Mouse (Mus musculus): ENCODE data around the gene 1700030J22Rik. TPM values are rescaled to one million over a fixed set of nuclear protein-coding genes. Genes with fewer than 3 reads are reported as not detected.

1700030J22Rik gene
- polyA plus RNA-seq, 1 experiment from 2014 or later, result 4.1 TPM

DNA sequence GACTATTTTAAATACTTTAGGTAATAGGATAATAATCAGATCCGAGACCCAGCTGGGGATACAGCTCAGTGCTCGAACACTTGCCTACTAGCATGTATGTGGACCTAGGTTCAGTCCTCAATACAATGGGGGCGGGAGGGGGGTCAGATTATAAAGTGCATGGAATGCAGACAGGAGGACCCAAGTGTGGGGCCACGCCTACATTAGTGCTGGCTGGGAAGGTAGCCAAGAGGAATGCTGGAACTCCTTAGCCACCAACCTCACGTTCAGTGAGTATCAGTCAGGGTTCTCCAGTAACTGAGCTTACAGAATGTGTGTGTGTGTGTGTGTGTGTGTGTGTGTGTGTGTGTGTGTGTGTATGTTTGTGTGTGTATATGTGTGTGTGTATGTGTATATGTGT, 27.4 kb downstream of the 1700030J22Rik start:
- no peaks in the 10 kb centered on the region for H3K27me3 ChIP-seq
- 44% methylated on average over 5 of the region's 5 CpGs for WGBS
- H3K4me2 ChIP-seq (replicated peaks), result no peak overlapping the region
- peaks cover 35% of the 10 kb centered on the region for H3K36me3 ChIP-seq
- no peak overlapping the region for H3K27ac ChIP-seq (replicated peaks)
- H3K9me3 ChIP-seq (replicated peaks), result no peaks in the 10 kb centered on the region
- H3K4me1 ChIP-seq, result peaks cover 5% of the 10 kb centered on the region; the same call in 1 of the 2 replicates
- no peak overlapping the region for H3K4me3 ChIP-seq (replicated peaks)
- no peak for ATAC-seq (ENCODE audit: insufficient number of reproducible peaks, low FRiP score, low TSS enrichment, low read depth)
- no peak overlapping the region for H3K9ac ChIP-seq

DNA sequence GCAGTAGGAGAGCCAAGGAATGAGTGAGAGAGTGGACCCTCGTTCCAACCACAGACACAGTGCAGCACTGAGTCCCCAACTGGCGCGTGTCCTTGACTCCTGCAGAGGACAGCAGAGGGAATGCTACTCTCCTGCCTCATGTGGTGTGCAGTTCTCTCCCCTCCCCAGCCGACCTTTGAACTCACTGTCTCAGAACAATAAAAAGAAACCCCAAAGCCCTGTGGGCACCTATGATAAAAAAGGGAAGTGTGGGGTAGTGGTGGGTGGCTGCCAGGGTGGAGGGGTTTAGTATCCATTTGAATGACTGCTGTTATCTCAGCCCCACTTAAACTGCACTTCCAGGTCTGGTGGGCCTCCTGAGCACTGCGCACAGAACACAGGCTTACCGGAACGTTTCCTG, 31.2 kb downstream of the 1700030J22Rik start:
- 85% methylated on average over 7 of the region's 7 CpGs for WGBS
- H3K4me1 ChIP-seq, result peaks cover 18% of the 10 kb centered on the region
- no peak overlapping the region for H3K9ac ChIP-seq
- H3K27ac ChIP-seq (replicated peaks), result no peak overlapping the region
- no peaks in the 10 kb centered on the region for H3K27me3 ChIP-seq
- H3K4me3 ChIP-seq (replicated peaks), result no peak overlapping the region
- no peaks in the 10 kb centered on the region for H3K36me3 ChIP-seq
- no peak for ATAC-seq (ENCODE audit: insufficient number of reproducible peaks, low FRiP score, low TSS enrichment, low read depth)
- H3K4me2 ChIP-seq (replicated peaks), result no peak overlapping the region
- no peaks in the 10 kb centered on the region for H3K9me3 ChIP-seq (replicated peaks)

DNA sequence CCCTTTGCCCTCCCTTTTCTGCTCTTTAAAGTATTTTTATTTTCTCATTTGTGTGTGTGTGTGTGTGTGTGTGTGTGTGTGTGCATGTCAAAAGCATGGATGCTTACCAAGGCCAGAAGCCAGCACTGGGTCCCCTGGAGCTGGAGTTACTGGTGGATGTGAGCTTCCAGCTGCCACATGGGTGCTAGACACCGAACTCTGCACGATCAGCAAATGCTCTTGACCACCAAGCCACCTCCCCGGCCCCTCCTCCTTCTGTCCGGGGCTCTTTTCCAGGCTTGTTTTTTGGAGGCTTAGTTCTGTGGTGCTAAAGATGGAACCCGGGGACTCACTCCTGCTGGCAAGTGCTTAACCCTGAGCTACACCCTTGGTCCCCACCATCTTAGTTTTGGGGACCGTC, 31.9 kb downstream of the 1700030J22Rik start:
- no peak overlapping the region for H3K27ac ChIP-seq (replicated peaks)
- no peaks in the 10 kb centered on the region for H3K36me3 ChIP-seq
- 87% methylated on average over 6 of the region's 6 CpGs for WGBS
- no peaks in the 10 kb centered on the region for H3K9me3 ChIP-seq (replicated peaks)
- no peak overlapping the region for H3K4me2 ChIP-seq (replicated peaks)
- no peak overlapping the region for H3K9ac ChIP-seq
- H3K27me3 ChIP-seq, result no peaks in the 10 kb centered on the region
- no peak for ATAC-seq (ENCODE audit: insufficient number of reproducible peaks, low FRiP score, low TSS enrichment, low read depth)
- H3K4me1 ChIP-seq, result peaks cover 18% of the 10 kb centered on the region
- H3K4me3 ChIP-seq (replicated peaks), result no peak overlapping the region

DNA sequence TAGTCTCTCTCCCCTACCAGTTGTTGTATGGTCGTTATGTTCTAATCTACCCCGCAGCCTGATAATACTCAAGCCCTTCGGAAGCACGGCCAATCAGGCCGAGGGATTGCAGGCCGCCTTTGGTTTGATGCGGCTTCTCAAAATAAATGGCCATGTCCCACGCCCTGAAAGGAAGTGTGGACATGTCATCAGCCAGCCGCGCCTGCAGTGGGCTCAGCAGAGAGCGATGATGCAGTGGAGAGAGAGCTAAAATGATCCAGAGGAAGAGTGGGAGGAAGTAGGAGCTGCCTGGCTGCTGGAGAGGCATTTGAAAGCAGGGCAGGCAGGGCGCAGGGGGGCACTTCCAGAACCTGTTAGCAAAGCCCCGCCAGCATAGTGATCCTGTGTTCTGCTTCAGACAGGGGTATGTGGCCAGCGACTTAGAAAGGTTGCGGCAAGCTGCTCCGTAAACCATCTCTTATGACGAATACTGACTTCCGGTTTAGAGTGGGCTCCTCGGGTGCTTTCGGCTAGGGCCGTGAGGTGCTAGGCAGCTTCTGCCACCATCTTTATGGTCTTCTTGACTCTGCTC, 32.4 kb downstream of the 1700030J22Rik start:
- no peak for ATAC-seq (ENCODE audit: insufficient number of reproducible peaks, low FRiP score, low TSS enrichment, low read depth)
- WGBS, result 79% methylated on average over 21 of the region's 21 CpGs
- Histone ChIP-seq H3K4me1 (peaks cover 17% of the 10 kb centered on the region), H3K27ac (replicated peaks) (no peak overlapping the region), H3K36me3 (no peaks in the 10 kb centered on the region), H3K27me3 (no peaks in the 10 kb centered on the region), H3K4me2 (replicated peaks) (no peak overlapping the region), H3K9ac (no peak overlapping the region), H3K4me3 (replicated peaks) (no peak overlapping the region), H3K9me3 (replicated peaks) (no peaks in the 10 kb centered on the region)

DNA sequence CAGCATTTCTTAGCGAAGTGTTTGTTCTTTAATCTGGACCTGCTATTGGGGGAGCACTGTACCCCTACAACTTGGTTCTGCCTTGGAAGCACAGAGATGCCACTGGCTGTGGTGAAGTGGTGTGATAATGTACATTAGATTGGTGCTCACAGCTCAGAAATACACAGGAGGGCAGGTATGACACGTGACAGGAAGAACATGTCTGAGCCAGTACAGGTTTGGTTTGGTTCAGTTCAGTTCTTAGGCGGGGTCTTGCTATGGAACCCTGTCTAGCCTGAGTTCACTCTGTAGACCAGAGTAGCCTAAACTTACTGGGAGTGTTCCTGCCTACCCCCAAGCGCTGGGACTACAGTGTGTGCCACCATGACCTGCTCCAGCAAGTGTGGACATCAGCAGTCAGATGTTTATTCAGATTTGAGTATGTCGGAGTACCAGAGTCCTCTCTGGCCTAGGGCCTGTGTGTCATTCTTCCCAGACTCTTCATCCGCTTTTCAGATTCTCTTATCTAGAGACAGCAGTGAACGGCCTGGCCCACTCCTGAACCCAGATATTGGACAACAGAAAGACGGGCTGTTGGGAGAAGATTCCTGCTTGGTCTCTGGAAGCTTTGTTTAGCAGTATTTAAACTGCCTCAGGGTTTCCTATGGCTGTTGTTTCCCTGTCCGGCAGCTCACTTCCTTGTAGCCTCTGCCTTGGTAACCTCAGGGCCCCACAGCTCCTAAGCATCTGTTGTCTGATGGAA, 33.4 kb downstream of the 1700030J22Rik start:
- Histone ChIP-seq H3K27ac (replicated peaks) (no peak overlapping the region), H3K4me2 (replicated peaks) (no peak overlapping the region), H3K4me1 (peaks cover 13% of the 10 kb centered on the region), H3K27me3 (no peaks in the 10 kb centered on the region), H3K36me3 (no peaks in the 10 kb centered on the region), H3K9me3 (replicated peaks) (no peaks in the 10 kb centered on the region), H3K4me3 (replicated peaks) (no peak overlapping the region), H3K9ac (no peak overlapping the region)
- ATAC-seq (ENCODE audit: insufficient number of reproducible peaks, low FRiP score, low TSS enrichment, low read depth), result no peak
- WGBS, result 74% methylated on average over 9 of the region's 9 CpGs

DNA sequence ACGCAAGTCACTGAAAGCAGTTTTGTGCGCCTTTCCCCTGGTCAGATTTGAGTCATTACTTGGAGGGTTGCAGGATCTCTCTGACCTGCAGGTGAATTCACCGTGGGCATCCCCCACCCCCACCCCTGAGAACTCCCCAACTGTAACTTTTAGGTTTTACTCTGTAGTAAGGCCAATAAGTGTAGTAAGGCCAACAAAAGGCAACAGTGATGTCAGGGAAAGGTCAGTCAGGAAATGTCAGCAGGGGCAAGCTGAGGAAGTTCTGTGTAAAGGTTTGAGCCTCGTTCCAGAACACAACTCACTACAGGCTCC, 34.4 kb downstream of the 1700030J22Rik start:
- Histone ChIP-seq H3K36me3 (no peaks in the 10 kb centered on the region), H3K27me3 (no peaks in the 10 kb centered on the region), H3K4me3 (replicated peaks) (peak overlapping the region; percentile 95), H3K9ac (peak overlapping the region; percentile 2; the same call in 1 of the 2 replicates), H3K27ac (replicated peaks) (no peak overlapping the region), H3K9me3 (replicated peaks) (no peaks in the 10 kb centered on the region), H3K4me2 (replicated peaks) (peak overlapping the region; percentile 96), H3K4me1 (peaks cover 13% of the 10 kb centered on the region)
- 9% methylated on average over 4 of the region's 4 CpGs for WGBS
- no peak for ATAC-seq (ENCODE audit: insufficient number of reproducible peaks, low FRiP score, low TSS enrichment, low read depth)

DNA sequence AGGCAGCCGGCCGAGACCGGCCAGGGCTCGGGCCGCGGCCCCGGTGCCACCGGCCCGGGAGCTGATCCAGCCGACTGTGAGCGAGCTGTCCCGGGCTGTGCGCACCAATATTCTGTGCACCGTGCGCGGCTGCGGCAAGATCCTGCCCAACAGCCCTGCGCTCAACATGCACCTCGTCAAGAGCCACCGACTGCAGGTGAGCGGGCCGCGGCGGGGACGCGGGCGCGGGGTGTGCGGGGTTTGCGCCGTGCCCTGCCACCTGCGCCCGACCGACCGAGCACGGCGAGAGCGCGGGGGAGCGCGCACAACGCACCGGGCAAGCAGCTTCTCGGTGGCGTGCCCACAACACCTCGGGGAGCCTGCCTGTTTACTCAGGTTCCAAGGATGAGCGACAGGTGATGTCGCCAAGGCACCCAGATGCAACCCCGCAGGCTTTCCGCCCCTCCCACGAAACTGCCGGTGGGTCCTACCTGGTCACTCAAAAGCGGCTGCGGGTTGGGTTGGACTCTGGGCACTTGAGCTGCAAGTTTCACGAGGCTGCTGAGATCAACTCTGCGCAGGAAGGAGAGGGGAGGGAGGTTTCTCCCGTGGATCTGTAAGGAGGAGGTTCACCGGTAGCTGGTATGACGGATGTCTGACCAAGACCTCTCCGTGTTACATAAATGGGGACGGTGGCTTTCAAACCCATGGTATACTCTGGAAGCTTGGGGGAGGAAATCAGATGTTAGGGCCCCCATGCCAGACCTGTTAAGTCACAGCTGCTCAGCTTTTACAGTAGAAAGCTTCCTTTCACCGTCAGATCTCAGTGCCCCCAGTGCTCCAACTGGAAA, 35.0 kb downstream of the 1700030J22Rik start:
- peak; percentile 67; the same call in 1 of the 2 replicates for ATAC-seq (ENCODE audit: insufficient number of reproducible peaks, low FRiP score, low TSS enrichment, low read depth)
- Histone ChIP-seq H3K36me3 (no peaks in the 10 kb centered on the region), H3K4me2 (replicated peaks) (peak overlapping the region; percentile 96), H3K4me3 (replicated peaks) (peak overlapping the region; percentile 95), H3K9ac (peak overlapping the region; percentile 97), H3K27ac (replicated peaks) (peak overlapping the region; percentile 44; the same call in 1 of the 2 replicates), H3K9me3 (replicated peaks) (no peaks in the 10 kb centered on the region), H3K4me1 (peaks cover 13% of the 10 kb centered on the region), H3K27me3 (no peaks in the 10 kb centered on the region)
- under 1% methylated on average over 55 of the region's 62 CpGs for WGBS

DNA sequence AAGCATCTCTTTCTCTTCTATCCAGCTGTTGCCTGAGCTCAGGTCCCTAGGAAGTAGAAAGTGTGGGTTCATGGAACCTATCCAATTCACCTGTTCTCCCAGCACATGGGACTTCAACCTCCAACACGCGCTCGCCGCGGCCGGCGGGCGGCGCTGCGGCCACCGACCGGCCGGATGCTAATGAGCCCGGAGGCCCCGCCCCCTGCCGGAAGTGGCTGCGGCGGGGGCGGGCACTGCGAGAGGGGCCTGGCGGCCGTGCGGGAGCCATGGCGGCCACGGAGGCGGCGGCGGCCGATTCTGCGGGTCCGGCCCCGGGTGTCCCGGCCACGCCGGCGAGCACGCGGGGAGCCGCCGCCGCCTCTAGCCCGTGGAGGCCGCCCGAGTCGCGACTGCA, 35.6 kb downstream of the 1700030J22Rik start, which contains the start of gene Atmin:
Gene Atmin (plus strand): TSS at position 233 of the 394 bp plus-strand sequence.
- Histone ChIP-seq H3K4me1 (peaks cover 13% of the 10 kb centered on the region), H3K9me3 (replicated peaks) (no peaks in the 10 kb centered on the region), H3K36me3 (0 out of 2 replicates have a peak, but pooled peaks cover 1% of the 10 kb centered on the region), H3K9ac (peak within 1 kb of the TSS; percentile 97), H3K27me3 (no peaks in the 10 kb centered on the region), H3K27ac (replicated peaks) (peak within 1 kb of the TSS; percentile 44; the same call in 1 of the 2 replicates), H3K4me3 (replicated peaks) (peak within 1 kb of the TSS; percentile 95), H3K4me2 (replicated peaks) (peak within 1 kb of the TSS; percentile 96)
- under 1% methylated on average over 40 of the region's 46 CpGs for WGBS
- ATAC-seq (ENCODE audit: insufficient number of reproducible peaks, low FRiP score, low TSS enrichment, low read depth), result peak; percentile 88

DNA sequence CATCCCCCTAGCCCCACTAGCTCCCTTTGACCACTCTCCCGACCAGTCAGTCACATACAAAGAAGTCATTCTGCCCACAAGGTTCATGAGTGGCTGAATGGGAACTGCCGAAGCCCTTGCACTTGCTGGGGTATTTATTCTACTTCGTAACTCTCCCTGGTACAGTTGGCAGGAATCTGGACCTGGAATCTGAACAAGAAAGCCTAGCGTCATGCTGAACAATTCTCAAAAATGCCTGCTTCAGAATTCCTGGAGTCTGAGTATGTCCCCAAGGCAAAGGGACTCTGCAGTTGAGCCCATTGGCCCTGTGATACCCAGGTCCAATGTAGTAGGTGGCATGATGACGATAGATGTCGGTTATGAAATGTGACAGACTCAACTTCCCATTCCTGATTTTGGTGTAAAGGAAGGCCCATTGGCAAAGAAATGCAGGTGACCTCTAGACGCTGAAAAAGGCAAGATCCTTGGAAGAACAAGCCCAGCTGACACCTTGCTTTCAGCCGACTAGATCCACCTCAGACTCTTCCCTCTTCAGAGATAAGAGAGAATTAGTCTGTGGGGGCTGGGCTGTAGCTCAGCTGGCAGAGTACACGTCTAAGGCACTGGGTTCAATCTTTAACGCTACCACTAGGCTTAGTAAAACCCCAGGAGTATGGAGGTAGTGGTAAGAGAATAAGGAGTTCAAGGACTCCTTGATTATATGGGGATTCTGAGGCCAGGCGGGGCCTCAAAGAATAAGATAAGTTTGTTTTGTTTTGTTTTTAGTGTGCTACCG, 36.3 kb downstream of the 1700030J22Rik start:
- no peak for ATAC-seq (ENCODE audit: insufficient number of reproducible peaks, low FRiP score, low TSS enrichment, low read depth)
- 75% methylated on average over 12 of the region's 12 CpGs for WGBS
- Histone ChIP-seq H3K36me3 (peaks cover 7% of the 10 kb centered on the region), H3K9ac (no peak overlapping the region), H3K27ac (replicated peaks) (no peak overlapping the region), H3K9me3 (replicated peaks) (no peaks in the 10 kb centered on the region), H3K4me3 (replicated peaks) (no peak overlapping the region), H3K4me1 (peaks cover 13% of the 10 kb centered on the region), H3K4me2 (replicated peaks) (peak overlapping the region; percentile 96), H3K27me3 (no peaks in the 10 kb centered on the region)

DNA sequence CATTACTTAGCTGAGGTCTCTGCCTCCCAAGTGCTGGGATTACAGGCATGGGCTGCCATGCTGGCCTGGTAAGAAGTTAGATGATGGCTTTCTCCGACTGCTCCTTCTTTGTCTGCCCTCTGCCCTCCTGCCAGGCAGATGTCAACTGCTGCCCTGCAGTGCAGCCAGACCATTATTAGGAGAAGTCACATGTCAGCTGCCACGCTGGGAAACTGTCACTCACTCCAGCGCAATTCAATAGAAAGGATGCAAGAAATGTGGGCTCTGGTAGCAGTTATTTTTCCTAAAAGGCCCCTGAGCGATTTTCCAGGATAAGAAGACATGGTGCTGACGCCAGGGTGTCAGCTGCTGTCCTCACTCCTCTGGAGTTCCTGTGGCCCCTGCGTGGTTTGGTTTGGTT, 43.3 kb downstream of the 1700030J22Rik start:
- no peak overlapping the region for H3K4me2 ChIP-seq (replicated peaks)
- no peak overlapping the region for H3K9ac ChIP-seq
- peaks cover 55% of the 10 kb centered on the region for H3K36me3 ChIP-seq
- H3K27me3 ChIP-seq, result no peaks in the 10 kb centered on the region
- no peak overlapping the region for H3K27ac ChIP-seq (replicated peaks)
- ATAC-seq (ENCODE audit: insufficient number of reproducible peaks, low FRiP score, low TSS enrichment, low read depth), result no peak
- WGBS, result 73% methylated on average over 6 of the region's 6 CpGs
- no peaks in the 10 kb centered on the region for H3K4me1 ChIP-seq
- H3K9me3 ChIP-seq (replicated peaks), result no peaks in the 10 kb centered on the region
- H3K4me3 ChIP-seq (replicated peaks), result no peak overlapping the region

DNA sequence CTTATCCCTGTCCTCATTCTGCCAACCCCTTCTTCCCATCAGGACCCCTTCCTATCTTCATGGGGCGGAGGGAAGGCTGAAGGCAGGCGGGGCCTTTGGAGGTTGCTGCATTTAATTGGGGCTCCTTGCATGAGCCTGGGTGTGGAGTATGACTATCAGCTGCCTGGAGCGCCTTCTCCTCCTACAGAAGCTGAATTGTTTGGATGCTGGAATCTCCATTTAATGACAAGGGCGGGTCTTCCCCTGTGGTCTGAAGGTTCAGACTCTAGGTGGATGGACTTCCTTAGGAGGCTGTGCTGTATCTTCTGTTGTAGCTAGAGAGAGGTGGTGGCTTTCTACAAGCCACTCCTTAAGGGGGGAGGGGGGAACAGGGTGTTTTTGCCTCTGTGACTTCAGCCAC, 43.8 kb downstream of the 1700030J22Rik start:
- 88% methylated on average over 4 of the region's 4 CpGs for WGBS
- H3K36me3 ChIP-seq, result peaks cover 55% of the 10 kb centered on the region
- H3K9ac ChIP-seq, result no peak overlapping the region
- no peaks in the 10 kb centered on the region for H3K27me3 ChIP-seq
- no peaks in the 10 kb centered on the region for H3K9me3 ChIP-seq (replicated peaks)
- H3K4me2 ChIP-seq (replicated peaks), result no peak overlapping the region
- H3K27ac ChIP-seq (replicated peaks), result no peak overlapping the region
- no peak for ATAC-seq (ENCODE audit: insufficient number of reproducible peaks, low FRiP score, low TSS enrichment, low read depth)
- no peak overlapping the region for H3K4me3 ChIP-seq (replicated peaks)
- no peaks in the 10 kb centered on the region for H3K4me1 ChIP-seq
